Mouse (Mus musculus) inflammation-experienced regulatory T-cells, adult 6 months (primary cell): ENCODE results near the gene Trpc4. TPM values are rescaled to one million over a fixed set of nuclear protein-coding genes. Genes with fewer than 3 reads are reported as not detected.

ENCODE experiments used
- ATAC-seq: one replicate; pipeline ENCODE4 v1.8.0; 2017
- polyA plus RNA-seq, 3 experiments: library from polyadenylated mRNA; unstranded; fragments of 100-300 nt; shearing (Covaris generic); gene quantifications; one replicate each; pipeline ENCODE4 v1.2.1; 2017

The Trpc4 gene
- polyA plus RNA-seq: under 1 TPM in 1 of 3 experiments, not detected in 2; 0.20 TPM

GRCm38 (mm10) chr3:54155639-54156315 lies at the start of gene Trpc4:
TSS of gene Trpc4 (plus strand) at chr3:54156035.
- ATAC-seq: no peak

- ATAC-seq: no peak
Observed at GRCm38 (mm10) chr3:54111489-54111888, 44.3 kb upstream of the Trpc4 start.

- ATAC-seq: no peak
Observed at GRCm38 (mm10) chr3:54135376-54135775, 20.5 kb upstream of the Trpc4 start.

GRCm38 (mm10) chr3:54141376-54141775 lies 14.5 kb upstream of the Trpc4 start:
- ATAC-seq: no peak

- no peak for ATAC-seq
Observed at GRCm38 (mm10) chr3:54154844-54155638, 794 bp upstream of the Trpc4 start.

- ATAC-seq: no peak
Observed at GRCm38 (mm10) chr3:54156316-54157000, 623 bp downstream of the Trpc4 start.

GRCm38 (mm10) chr3:54170701-54171100 lies 14.9 kb downstream of the Trpc4 start:
- no peak for ATAC-seq

- ATAC-seq: no peak
Observed at GRCm38 (mm10) chr3:54177296-54177695, 21.5 kb downstream of the Trpc4 start.

GRCm38 (mm10) chr3:54190932-54191668 lies 35.3 kb downstream of the Trpc4 start:
- no peak for ATAC-seq

GRCm38 (mm10) chr3:54201231-54201630 lies 45.4 kb downstream of the Trpc4 start:
- no peak for ATAC-seq

- no peak for ATAC-seq
Observed at GRCm38 (mm10) chr3:54204386-54204785, 48.6 kb downstream of the Trpc4 start.

GRCm38 (mm10) chr3:54210112-54210511 lies 54.3 kb downstream of the Trpc4 start:
- ATAC-seq: no peak

GRCm38 (mm10) chr3:54211441-54211840 lies 55.6 kb downstream of the Trpc4 start:
- ATAC-seq: no peak

GRCm38 (mm10) chr3:54222549-54222948 lies 66.7 kb downstream of the Trpc4 start:
- no peak for ATAC-seq

- no peak for ATAC-seq
Observed at GRCm38 (mm10) chr3:54228463-54228862, 72.6 kb downstream of the Trpc4 start.

- ATAC-seq: no peak
Observed at GRCm38 (mm10) chr3:54238891-54239290, 83.1 kb downstream of the Trpc4 start.

- ATAC-seq: no peak
Observed at GRCm38 (mm10) chr3:54239426-54239825, 83.6 kb downstream of the Trpc4 start.

- no peak for ATAC-seq
Observed at GRCm38 (mm10) chr3:54243136-54243535, 87.3 kb downstream of the Trpc4 start.

GRCm38 (mm10) chr3:54244729-54245465 lies 89.1 kb downstream of the Trpc4 start:
- ATAC-seq: no peak

- no peak for ATAC-seq
Observed at GRCm38 (mm10) chr3:54246416-54246815, 90.6 kb downstream of the Trpc4 start.

GRCm38 (mm10) chr3:54249311-54249710 lies 93.5 kb downstream of the Trpc4 start:
- ATAC-seq: no peak

- ATAC-seq: no peak
Observed at GRCm38 (mm10) chr3:54266943-54267342, 111.1 kb downstream of the Trpc4 start.
